Mouse (Mus musculus): ENCODE measurements around the gene Tgm6. TPM values are rescaled to one million over a fixed set of nuclear protein-coding genes. Genes with fewer than 3 reads are reported as not detected.

Gene Tgm6
- total and polyA plus RNA-seq, 3 experiments = 0.09 TPM; not detected in 2

GRCm38 (mm10) chr2:130155851-130156250 lies 43.6 kb downstream of the Tgm6 start:
- H3K4me3 ChIP-seq (replicated peaks in 1 of 3; ENCODE audit: low read depth in 2 of 3, low read length in 2 of 3, poor library complexity in 1 of 3) = no peak overlapping the region
- H3K27ac ChIP-seq (ENCODE audit: insufficient read depth, low read depth) = no peak overlapping the region
- DNase-seq (ENCODE audit: extremely low read depth) = no peak
- H3K4me1 ChIP-seq (ENCODE audit: control insufficient read depth in 1 of 2, insufficient read depth in 2 of 2) = no peaks in the 10 kb centered on the region
- H3K79me2 ChIP-seq (replicated peaks; ENCODE audit: control insufficient read depth, extremely low read depth, insufficient read depth, poor library complexity, severe bottlenecking) = no peaks in the 10 kb centered on the region
- no peak overlapping the region for H3K9ac ChIP-seq (ENCODE audit: insufficient read depth, low read depth)
- H3K9me3 ChIP-seq (replicated peaks; ENCODE audit: low read length) = no peaks in the 10 kb centered on the region
- dilution Hi-C loops (cut with MboI; ENCODE audit: extremely low pct_ligation_motif_present, extremely low pct_unique_long_range_greater_than_20kb, low sequenced_read_pairs) (no loop called here), in situ Hi-C loops (cut with MboI; ENCODE audit: low pct_ligation_motif_present, low pct_unique_long_range_greater_than_20kb, low sequenced_read_pairs) (loop anchor here (25.0 kb wide), 1 partner anchor 94 kb away; no protein-coding TSS in a partner anchor)
- H3K36me3 ChIP-seq (replicated peaks in 1 of 2; ENCODE audit: control insufficient read depth in 1 of 2, insufficient read depth in 1 of 2, low read length in 1 of 2) = no peaks in the 10 kb centered on the region
- no peaks in the 10 kb centered on the region for H3K27me3 ChIP-seq (replicated peaks)
- H3K4me2 ChIP-seq (ENCODE audit: insufficient read depth, low read depth, poor library complexity, severe bottlenecking) = no peak overlapping the region
- no peak for TF ChIP-seq GABPA (IDR thresholded peaks at IDR 0.05; ENCODE audit: insufficient replicate concordance, low read depth, low read length)
- no peak for TF ChIP-seq ELF1 (IDR thresholded peaks at IDR 0.05; ENCODE audit: low read depth, low read length)
- TF ChIP-seq CTCF (conservative IDR thresholded peaks at IDR 0.05 in 1 of 2, IDR thresholded peaks at IDR 0.05 in 1 of 2; ENCODE audit: low read depth in 2 of 2, low read length in 2 of 2) = no peak
- TF ChIP-seq POLR2A (IDR thresholded peaks at IDR 0.05; ENCODE audit: low read depth, low read length) = no peak
- TF ChIP-seq MAFK (IDR thresholded peaks at IDR 0.05; ENCODE audit: insufficient replicate concordance, low read length) = no peak
- TF ChIP-seq HCFC1 (IDR thresholded peaks at IDR 0.05; ENCODE audit: low read depth, low read length) = no peak
- TF ChIP-seq ETS1 (conservative IDR thresholded peaks at IDR 0.05; ENCODE audit: low read depth, low read length) = no peak
- TF ChIP-seq EP300 (IDR thresholded peaks at IDR 0.05; ENCODE audit: low read length) = no peak
- TF ChIP-seq MYC (IDR thresholded peaks at IDR 0.05; ENCODE audit: low read depth, low read length) = no peak
- TF ChIP-seq UBTF (IDR thresholded peaks at IDR 0.05; ENCODE audit: low read depth, low read length) = no peak
- no peak for TF ChIP-seq USF1 (IDR thresholded peaks at IDR 0.05; ENCODE audit: low read depth, low read length)
- no peak for TF ChIP-seq MAZ (IDR thresholded peaks at IDR 0.05; ENCODE audit: low read depth, low read length)

GRCm38 (mm10) chr2:130157231-130158087 lies 45.2 kb downstream of the Tgm6 start:
- H3K27ac ChIP-seq (ENCODE audit: insufficient read depth, low read depth) = no peak overlapping the region
- no peak overlapping the region for H3K4me2 ChIP-seq (ENCODE audit: insufficient read depth, low read depth, poor library complexity, severe bottlenecking)
- TF ChIP-seq MAZ (IDR thresholded peaks at IDR 0.05; ENCODE audit: low read depth, low read length) (no peak), MYC (IDR thresholded peaks at IDR 0.05; ENCODE audit: low read depth, low read length) (no peak), SMC3 (IDR thresholded peaks at IDR 0.05; ENCODE audit: low read depth, low read length) (no peak)
- DNase-seq (ENCODE audit: extremely low read depth) = no peak
- in situ Hi-C loops (cut with MboI; ENCODE audit: low pct_ligation_motif_present, low pct_unique_long_range_greater_than_20kb, low sequenced_read_pairs) (loop anchor here (25.0 kb wide), 1 partner anchor 95 kb away; no protein-coding TSS in a partner anchor), dilution Hi-C loops (cut with MboI; ENCODE audit: extremely low pct_ligation_motif_present, extremely low pct_unique_long_range_greater_than_20kb, low sequenced_read_pairs) (no loop called here)
- no peaks in the 10 kb centered on the region for H3K9me3 ChIP-seq (replicated peaks; ENCODE audit: low read length)
- no peaks in the 10 kb centered on the region for H3K27me3 ChIP-seq (replicated peaks)
- peaks cover 0 to 11% of the 10 kb centered on the region in 2 experiments for H3K36me3 ChIP-seq (replicated peaks in 1 of 2; ENCODE audit: control insufficient read depth in 1 of 2, insufficient read depth in 1 of 2, low read length in 1 of 2)
- no peak overlapping the region for H3K4me3 ChIP-seq (replicated peaks in 1 of 3; ENCODE audit: low read depth in 2 of 3, low read length in 2 of 3, poor library complexity in 1 of 3)
- no peaks in the 10 kb centered on the region for H3K79me2 ChIP-seq (replicated peaks; ENCODE audit: control insufficient read depth, extremely low read depth, insufficient read depth, poor library complexity, severe bottlenecking)
- no peaks in the 10 kb centered on the region for H3K4me1 ChIP-seq (ENCODE audit: control insufficient read depth in 1 of 2, insufficient read depth in 2 of 2)
- H3K9ac ChIP-seq (ENCODE audit: insufficient read depth, low read depth) = no peak overlapping the region

All from CH12.LX (cell line).